In the genomic region with DNA sequence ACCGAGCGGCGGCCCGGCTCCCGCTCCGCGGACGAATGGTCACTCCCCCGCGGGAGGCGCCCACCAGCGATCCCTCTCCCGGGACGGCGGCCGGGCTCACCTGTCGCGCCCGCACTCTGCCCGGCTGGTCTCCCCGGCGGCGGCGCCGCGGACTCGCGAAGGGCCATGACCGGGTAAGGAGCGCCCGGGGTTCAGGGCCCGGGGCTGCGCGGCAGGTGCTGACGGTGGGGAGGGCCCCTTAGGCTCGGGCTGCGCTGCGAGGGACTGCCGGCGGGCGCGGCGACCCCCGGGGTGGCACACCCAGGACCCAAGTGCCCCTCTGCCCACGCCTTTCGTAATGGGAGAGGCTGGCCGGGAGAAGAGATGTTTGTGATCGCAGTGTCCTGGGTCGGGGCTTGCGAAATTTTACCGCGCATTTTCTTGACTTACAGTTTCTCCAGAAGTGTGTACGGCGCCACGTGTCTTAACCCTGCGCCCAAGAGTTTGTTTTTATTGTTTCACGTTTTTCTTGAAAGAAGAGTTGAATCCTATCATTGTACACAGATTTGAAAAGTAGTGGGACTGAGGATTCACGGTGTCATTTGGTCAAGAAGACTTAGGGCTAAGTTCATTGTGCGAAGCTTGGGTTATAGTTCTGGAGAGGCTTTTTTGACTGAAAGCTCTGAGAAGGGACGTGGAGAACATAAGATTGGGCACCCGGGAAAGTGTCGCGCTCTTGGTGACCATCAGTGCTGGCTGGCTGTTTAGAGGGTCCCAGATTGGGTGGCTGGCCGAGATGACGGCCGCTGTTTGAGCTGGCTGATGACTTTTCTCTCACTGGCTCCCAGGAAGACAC, we compare ENCODE assay signal across 8 mouse cellular contexts. TPM values are rescaled to one million over a fixed set of nuclear protein-coding genes. Genes with fewer than 3 reads are reported as not detected.
A peak's percentile ranks its signal among the peaks of the same experiment; 100 is the strongest.
DNase-seq lines count a peak whose midpoint lies in the region; ATAC-seq and TF ChIP-seq lines count a peak whose summit lies in the region.

No protein-coding gene starts in this region.

- peak overlapping the region; percentile 89 for H3K4me2 ChIP-seq in hindbrain, embryonic 12.5 days (replicated peaks)
- H3K4me2 ChIP-seq in liver, embryonic 12.5 days, result peak overlapping the region; percentile 74
- peak overlapping the region; percentile 67 for H3K4me2 ChIP-seq in neural tube, embryonic 15.5 days

- POLR2A ChIA-PET in Patski (lab: Charles Lee), result no interaction called here

- under 1% methylated on average over 49 of the region's 66 CpGs for WGBS in hindbrain, embryonic 12.5 days
- WGBS in liver, embryonic 12.5 days (ENCODE audit: insufficient replicate concordance), result under 1% methylated on average over 54 of the region's 66 CpGs
- WGBS in neural tube, embryonic 15.5 days, result under 1% methylated on average over 55 of the region's 66 CpGs

- no peaks in the 10 kb centered on the region for H3K36me3 ChIP-seq in hindbrain, embryonic 12.5 days
- H3K36me3 ChIP-seq in liver, embryonic 12.5 days, result peaks cover 15% of the 10 kb centered on the region
- no peaks in the 10 kb centered on the region for H3K36me3 ChIP-seq in neural tube, embryonic 15.5 days

- in situ Hi-C loops in Patski (cut with MboI; ENCODE audit: low pct_unique_long_range_greater_than_20kb), result no loop called here

- peak overlapping the region; percentile 100 for H3K27ac ChIP-seq in layer of hippocampus, adult 2 months
- H3K27ac ChIP-seq in hindbrain, embryonic 12.5 days, result peak overlapping the region; percentile 99
- H3K27ac ChIP-seq in liver, embryonic 12.5 days, result peak overlapping the region; percentile 100
- H3K27ac ChIP-seq in neural tube, embryonic 15.5 days (replicated peaks), result peak overlapping the region; percentile 100

- TF ChIP-seq CTCF in layer of hippocampus, adult 2 months (conservative IDR thresholded peaks at IDR 0.05), result no peak
- no peak for TF ChIP-seq CTCF in Patski (IDR thresholded peaks at IDR 0.05)

- ATAC-seq in Patski, result peak; percentile 23
- peak; percentile 30 for ATAC-seq in hindbrain, embryonic 12.5 days (ENCODE audit: low FRiP score)
- ATAC-seq in liver, embryonic 12.5 days, result peak; percentile 3
- peak; percentile 18 for ATAC-seq in neural tube, embryonic 15.5 days (ENCODE audit: low FRiP score)

- peak overlapping the region; percentile 95 for H3K9ac ChIP-seq in hindbrain, embryonic 12.5 days
- peak overlapping the region; percentile 99 for H3K9ac ChIP-seq in liver, embryonic 12.5 days
- peak overlapping the region; percentile 91 for H3K9ac ChIP-seq in neural tube, embryonic 15.5 days (replicated peaks)

- H3K27me3 ChIP-seq in Patski, result no peaks in the 10 kb centered on the region
- H3K27me3 ChIP-seq in hindbrain, embryonic 12.5 days, result no peaks in the 10 kb centered on the region
- H3K27me3 ChIP-seq in liver, embryonic 12.5 days (replicated peaks), result no peaks in the 10 kb centered on the region
- H3K27me3 ChIP-seq in neural tube, embryonic 15.5 days (replicated peaks), result no peaks in the 10 kb centered on the region

- no peak for DNase-seq in layer of hippocampus, adult 2 months (ENCODE audit: low spot score in 2 of 2)
- no peak for DNase-seq in layer of hippocampus, adult 9-10 months (ENCODE audit: low spot score)
- DNase-seq in Patski (ENCODE audit: low read depth, low spot score), result no peak
- peak; percentile 50 for DNase-seq in embryo, embryonic 10.5 days (ENCODE audit: low spot score)
- DNase-seq in testis, postnatal 14 days (ENCODE audit: low spot score), result no peak

- no peaks in the 10 kb centered on the region for H3K9me3 ChIP-seq in hindbrain, embryonic 12.5 days (replicated peaks)
- H3K9me3 ChIP-seq in liver, embryonic 12.5 days (replicated peaks), result no peaks in the 10 kb centered on the region
- H3K9me3 ChIP-seq in neural tube, embryonic 15.5 days (replicated peaks), result no peaks in the 10 kb centered on the region

- H3K4me1 ChIP-seq in hindbrain, embryonic 12.5 days, result peaks cover 20% of the 10 kb centered on the region
- H3K4me1 ChIP-seq in liver, embryonic 12.5 days, result peaks cover 20% of the 10 kb centered on the region
- peaks cover 20% of the 10 kb centered on the region for H3K4me1 ChIP-seq in neural tube, embryonic 15.5 days

- peak overlapping the region; percentile 71 for H3K4me3 ChIP-seq in layer of hippocampus, adult 2 months
- H3K4me3 ChIP-seq in hindbrain, embryonic 12.5 days, result peak overlapping the region; percentile 94
- peak overlapping the region; percentile 98 for H3K4me3 ChIP-seq in liver, embryonic 12.5 days
- peak overlapping the region; percentile 69 for H3K4me3 ChIP-seq in neural tube, embryonic 15.5 days (replicated peaks)

- CTCF ChIA-PET in Patski (lab: Charles Lee), result no interaction called here

RNA-seq across cellular contexts. Expression of gene Usp1, which starts 0.7 kb away (rescaled TPM):
- 10 to 100 TPM; 26.3 to 26.6 TPM for total RNA-seq in layer of hippocampus, adult 2 months (2021)
- 22.9 TPM for polyA plus RNA-seq in Patski (2021)
- 83.7 and 91.5 TPM in 2 replicates for polyA plus RNA-seq in hindbrain, embryonic 12.5 days (2016; fragmentation: Nextera tagmentation; extraction: Ambion mirVana)
- polyA plus RNA-seq in liver, embryonic 12.5 days (2016; fragmentation: Nextera tagmentation; extraction: Ambion mirVana), result 106 and 117 TPM in 2 replicates
- 27.0 and 40.2 TPM in 2 replicates for polyA plus RNA-seq in neural tube, embryonic 15.5 days (2015; fragmentation: Nextera tagmentation; extraction: Ambion mirVana)
